ENCODE assay signal across 21 mouse cellular contexts in genomic region chr17:58668036-58668435, GRCm38 (mm10).
"Had no signal": no experiment of that assay in that cellular context is flagged by ENCODE, and none has a peak within 500 bp of the region (broad histone marks: within the 10 kb centered on the region; RNA-seq: fewer than 3 reads in every experiment).

No protein-coding gene starts in this region.

- H3K4me1 ChIP-seq: limb, embryonic 10.5 days; limb, embryonic 13.5 days; liver, embryonic 12.5 days; liver, embryonic 15.5 days; lung, embryonic 15.5 days; megakaryocyte, embryonic 14.5 days; midbrain, embryonic 10.5 days; midbrain, embryonic 13.5 days had no signal

- H3K4me3 ChIP-seq: layer of hippocampus, adult 2 months; limb, embryonic 10.5 days; limb, embryonic 13.5 days; liver, embryonic 12.5 days; liver, embryonic 15.5 days; lung, embryonic 15.5 days; megakaryocyte, embryonic 14.5 days; midbrain, embryonic 10.5 days; midbrain, embryonic 13.5 days had no signal

- H3K9ac ChIP-seq: limb, embryonic 13.5 days; liver, embryonic 12.5 days; liver, embryonic 15.5 days; lung, embryonic 15.5 days; midbrain, embryonic 13.5 days had no signal

- H3K9me3 ChIP-seq: limb, embryonic 10.5 days; limb, embryonic 13.5 days; liver, embryonic 15.5 days; lung, embryonic 15.5 days; midbrain, embryonic 10.5 days; midbrain, embryonic 13.5 days had no signal

- ATAC-seq: liver, embryonic 12.5 days; midbrain, embryonic 13.5 days had no signal

- H3K27ac ChIP-seq: layer of hippocampus, adult 2 months; limb, embryonic 10.5 days; limb, embryonic 13.5 days; liver, embryonic 12.5 days; liver, embryonic 15.5 days; lung, embryonic 15.5 days; midbrain, embryonic 10.5 days; midbrain, embryonic 13.5 days had no signal

- H3K36me3 ChIP-seq: limb, embryonic 10.5 days; limb, embryonic 13.5 days; liver, embryonic 12.5 days; liver, embryonic 15.5 days; lung, embryonic 15.5 days; midbrain, embryonic 10.5 days; midbrain, embryonic 13.5 days had no signal

- DNase-seq: kidney, adult 9 months; kidney, postnatal 14 days; kidney, postnatal 4 days; layer of hippocampus, adult 9-11 months; liver; lung, adult 18-20 months; lung, postnatal 10 days; lung, postnatal 36 days; retina, postnatal 1 day; right cerebral cortex, postnatal 25 days; thymus, adult 18-20 months; thymus, postnatal 36 days had no signal

- H3K4me2 ChIP-seq: limb, embryonic 13.5 days; liver, embryonic 12.5 days; liver, embryonic 15.5 days; lung, embryonic 15.5 days; midbrain, embryonic 13.5 days had no signal

- H3K27me3 ChIP-seq: limb, embryonic 13.5 days; liver, embryonic 12.5 days; liver, embryonic 15.5 days; lung, embryonic 15.5 days; megakaryocyte, embryonic 14.5 days; midbrain, embryonic 13.5 days had no signal
